Mouse (Mus musculus): ENCODE measurements at regions not wholly inside any gene's neighbourhood (a gene's known extent, or its start where the extent isn't known, plus 50 kb on each side); places are given as distances from the start of the nearest gene placed in this dataset.

DNA sequence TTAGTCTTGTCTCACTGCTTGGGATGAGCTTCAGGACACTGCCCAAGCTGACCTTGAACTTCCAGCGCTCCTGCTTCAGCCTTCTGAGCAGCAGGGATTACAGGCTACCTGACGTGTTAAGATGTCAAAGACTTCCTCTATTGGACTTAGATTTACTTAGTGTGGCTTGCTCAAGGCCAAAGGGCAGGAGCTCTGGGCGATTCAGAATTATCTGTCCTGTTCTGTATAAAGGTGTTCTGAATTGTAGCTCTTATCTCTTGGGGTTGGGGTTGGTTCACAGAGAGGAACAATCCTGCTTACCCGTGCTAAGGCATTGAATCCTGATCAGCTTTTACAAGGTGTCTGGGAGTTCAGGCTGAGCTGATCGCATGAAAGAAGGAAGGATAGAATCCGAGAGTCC, 449.3 kb upstream of the Mgmt start:
- no peak for DNase-seq (ENCODE audit: low read depth)

GRCm38 (mm10) chr7:136449286-136449685, 445.1 kb upstream of the Mgmt start:
- DNase-seq (ENCODE audit: low read depth), result no peak

DNA sequence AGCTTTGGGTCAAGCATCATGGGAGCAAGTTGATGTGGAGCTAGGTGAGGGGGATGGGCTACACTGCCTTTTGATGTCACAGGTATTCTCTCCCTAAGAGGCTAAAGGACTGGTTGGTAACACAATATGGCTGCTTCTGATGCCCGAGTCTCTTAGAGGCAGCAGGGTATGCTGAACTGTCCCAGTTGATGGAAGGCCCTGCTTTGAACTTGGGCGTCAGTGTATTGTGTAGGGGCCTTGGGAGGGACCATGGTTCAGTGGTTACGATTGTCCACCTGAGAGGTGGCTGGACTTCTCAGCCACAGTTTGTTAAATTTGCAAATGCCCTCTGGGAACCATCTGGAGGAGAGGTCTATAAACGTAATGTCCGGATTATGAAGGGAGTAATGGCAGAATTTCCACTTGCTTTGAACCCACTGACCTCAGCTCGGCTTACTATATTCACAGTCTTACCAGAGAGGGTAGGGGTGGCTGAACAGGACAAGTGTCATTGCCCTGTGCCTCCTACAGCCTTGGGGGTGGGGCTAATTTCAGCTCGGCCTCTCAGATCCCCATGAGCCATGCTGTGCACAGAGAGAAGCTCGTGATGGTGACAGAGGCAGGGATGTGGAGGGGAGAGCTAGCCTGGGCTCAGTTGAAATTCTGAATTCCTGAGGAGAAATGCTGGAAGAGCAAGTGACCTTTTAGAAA, 442.6 kb upstream of the Mgmt start:
- DNase-seq (ENCODE audit: low read depth), result no peak

DNA sequence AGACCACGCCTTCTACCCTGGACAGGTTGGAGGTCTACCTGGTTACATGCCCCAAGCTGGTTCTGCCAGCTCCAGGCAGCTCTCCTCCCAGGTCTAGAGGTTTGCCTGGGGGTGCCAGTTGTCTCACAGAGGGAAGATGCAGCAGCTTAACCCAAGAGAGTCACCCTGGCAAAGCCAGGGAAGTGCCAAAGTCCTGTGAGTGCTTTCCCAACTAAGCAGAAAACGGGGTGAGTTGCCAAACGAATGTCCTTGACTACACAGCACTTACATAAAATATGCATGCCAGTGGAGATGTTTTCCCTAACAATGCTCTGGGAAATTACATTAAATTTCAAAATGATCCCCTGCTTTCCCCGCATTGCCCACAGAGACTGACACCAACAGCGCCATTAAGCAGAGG, 441.9 kb upstream of the Mgmt start:
- no peak for DNase-seq (ENCODE audit: low read depth)

- no peak for DNase-seq (ENCODE audit: low read depth)
These were observed 437.2 kb upstream of the Mgmt start for GRCm38 (mm10) chr7:136457171-136457570.

DNA sequence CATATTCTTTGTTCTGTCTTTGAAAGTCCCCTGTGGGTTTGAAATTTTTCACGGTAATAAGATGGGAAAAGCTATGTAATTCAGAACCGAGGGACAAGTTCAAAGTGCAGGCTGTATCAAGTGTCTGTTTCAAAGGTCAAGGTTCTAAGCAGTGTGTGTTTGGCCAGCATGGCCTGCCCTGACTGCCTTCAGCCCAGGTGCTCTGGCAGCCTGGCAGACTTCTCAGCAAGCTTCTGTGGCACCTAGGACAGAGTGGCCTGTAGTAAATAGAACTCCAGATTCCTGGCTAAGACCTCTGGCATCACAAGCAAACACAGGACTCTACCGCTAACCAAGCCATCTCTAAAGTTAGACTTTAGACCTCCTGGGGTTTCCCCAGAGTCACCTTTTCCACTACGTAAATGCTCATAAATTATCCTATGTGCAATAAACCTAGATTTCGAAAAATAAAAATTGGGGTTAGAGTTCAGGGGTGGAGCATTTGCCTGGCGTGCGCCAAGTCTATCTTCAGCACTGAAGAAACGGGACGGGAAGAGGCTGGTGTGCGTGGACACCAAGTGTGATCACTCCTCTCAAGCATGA, 436.5 kb upstream of the Mgmt start:
- DNase-seq (ENCODE audit: low read depth), result no peak

GRCm38 (mm10) chr7:136477135-136477534, 417.3 kb upstream of the Mgmt start:
- DNase-seq (ENCODE audit: low read depth), result no peak

DNA sequence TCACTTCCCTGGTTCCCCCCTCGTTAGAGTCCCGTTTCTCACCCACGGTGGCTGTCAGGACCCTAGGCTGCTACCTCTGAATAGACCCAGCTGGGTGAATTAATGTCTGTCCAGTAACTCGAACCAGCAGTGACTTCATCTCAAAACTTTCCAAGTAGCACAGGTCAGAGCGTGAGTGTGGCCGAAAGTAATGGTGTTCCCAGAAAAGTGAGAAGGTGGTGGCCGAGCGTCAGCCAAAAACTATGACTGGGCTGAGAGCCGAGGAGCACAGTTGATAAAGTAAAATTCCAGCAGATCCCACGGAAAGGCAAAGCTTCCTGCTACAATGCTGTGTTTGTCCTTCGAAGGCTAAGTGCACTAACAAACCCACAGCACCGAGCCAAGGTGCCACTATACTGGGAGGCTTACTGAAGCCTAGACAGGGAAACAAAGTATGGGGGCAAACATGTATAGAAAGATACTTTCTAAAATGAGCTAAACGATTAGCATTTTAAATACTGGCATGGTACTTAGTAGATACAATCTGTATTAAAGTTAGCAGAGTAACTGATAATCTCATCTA, 413.7 kb upstream of the Mgmt start:
- DNase-seq (ENCODE audit: low read depth), result no peak

- DNase-seq (ENCODE audit: low read depth), result no peak
These were observed 411.2 kb upstream of the Mgmt start for GRCm38 (mm10) chr7:136483237-136483636.

DNA sequence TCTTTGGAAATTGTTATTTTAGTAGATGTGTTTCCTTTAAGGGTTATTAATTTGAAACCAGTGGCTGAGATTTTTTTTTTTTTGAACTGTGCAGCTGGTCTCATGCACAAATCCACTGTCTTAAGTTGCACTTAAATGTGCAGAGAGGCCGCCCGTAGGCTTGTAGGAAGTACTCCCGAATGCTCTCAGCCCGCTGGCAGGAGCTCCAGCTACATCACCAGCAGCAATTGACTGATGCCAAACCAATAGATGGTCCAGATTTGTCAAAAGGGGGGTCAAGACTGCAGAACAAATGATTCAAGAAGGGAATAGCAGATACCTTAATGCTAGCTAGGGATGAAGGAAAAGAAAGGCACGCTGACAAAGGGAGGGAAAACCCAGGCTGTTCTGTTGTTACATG, 406.9 kb upstream of the Mgmt start:
- no peak for DNase-seq (ENCODE audit: low read depth)

GRCm38 (mm10) chr7:136494862-136495261, 399.6 kb upstream of the Mgmt start:
- DNase-seq (ENCODE audit: low read depth), result no peak

DNA sequence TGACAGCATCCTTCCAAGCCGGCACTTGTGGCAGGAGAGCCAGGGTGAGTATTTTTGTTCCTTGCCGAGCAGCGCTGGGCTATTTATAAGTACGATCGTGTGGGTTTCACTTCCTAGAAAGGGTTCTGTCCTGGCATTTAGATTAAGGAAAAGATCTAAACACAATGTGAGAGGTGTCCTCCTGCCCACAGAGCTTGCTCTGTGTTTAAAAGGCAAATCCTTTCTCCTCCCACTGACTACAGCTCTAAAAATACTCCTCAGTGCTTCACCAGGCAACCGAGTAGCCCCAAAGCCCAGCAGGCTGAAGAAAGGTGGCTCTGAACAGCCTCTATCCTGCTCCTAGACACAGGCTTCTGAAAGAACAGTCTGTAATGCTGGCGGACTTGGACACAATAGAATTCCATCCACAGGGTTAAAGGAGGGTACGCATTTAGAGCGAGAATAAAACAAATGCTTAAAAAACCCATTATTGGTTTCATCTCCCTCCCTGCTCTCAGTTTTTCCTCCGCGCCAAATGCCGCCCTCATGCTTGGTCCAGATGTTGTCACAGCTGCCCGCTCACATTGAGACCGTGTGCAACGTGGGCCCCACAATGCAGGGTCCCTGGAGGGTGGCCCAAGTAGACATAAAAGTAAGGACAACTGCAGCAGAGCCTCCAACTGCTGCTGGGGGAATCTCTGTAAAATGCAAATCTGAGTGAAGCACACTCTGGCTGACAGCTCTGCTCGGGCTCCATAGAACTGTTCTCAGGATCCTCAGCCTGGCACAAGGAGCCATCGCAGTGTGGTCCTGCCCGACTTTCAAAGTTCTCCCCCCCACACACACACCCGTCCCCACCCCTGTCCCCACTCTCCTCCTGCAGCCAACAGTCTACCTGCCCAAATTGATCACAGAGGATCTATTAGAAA, 397.8 kb upstream of the Mgmt start:
- no peak for DNase-seq (ENCODE audit: low read depth)

DNA sequence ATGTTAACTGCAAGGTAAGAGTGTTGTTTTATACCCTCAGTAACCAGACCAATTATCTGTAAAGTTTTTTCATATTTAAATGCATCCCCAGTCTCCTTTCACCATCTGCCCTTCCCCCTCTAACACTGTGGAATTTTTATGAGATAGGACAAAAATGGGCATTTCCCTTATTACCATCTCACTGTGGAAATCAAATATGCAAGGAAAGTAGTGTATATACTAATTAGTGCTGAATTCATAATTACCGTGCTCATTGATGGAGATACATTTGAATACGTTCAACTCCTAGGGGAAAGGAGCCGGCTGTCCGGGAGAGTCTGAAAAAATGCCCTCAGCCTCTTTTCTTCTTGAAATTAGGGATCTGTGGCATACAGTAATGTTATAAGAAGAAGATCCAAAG, 394.4 kb upstream of the Mgmt start:
- no peak for DNase-seq (ENCODE audit: low read depth)

GRCm38 (mm10) chr7:136501094-136501493, 393.3 kb upstream of the Mgmt start:
- DNase-seq (ENCODE audit: low read depth), result no peak

GRCm38 (mm10) chr7:136501855-136502847, 392.3 kb upstream of the Mgmt start:
- DNase-seq (ENCODE audit: low read depth), result no peak

DNA sequence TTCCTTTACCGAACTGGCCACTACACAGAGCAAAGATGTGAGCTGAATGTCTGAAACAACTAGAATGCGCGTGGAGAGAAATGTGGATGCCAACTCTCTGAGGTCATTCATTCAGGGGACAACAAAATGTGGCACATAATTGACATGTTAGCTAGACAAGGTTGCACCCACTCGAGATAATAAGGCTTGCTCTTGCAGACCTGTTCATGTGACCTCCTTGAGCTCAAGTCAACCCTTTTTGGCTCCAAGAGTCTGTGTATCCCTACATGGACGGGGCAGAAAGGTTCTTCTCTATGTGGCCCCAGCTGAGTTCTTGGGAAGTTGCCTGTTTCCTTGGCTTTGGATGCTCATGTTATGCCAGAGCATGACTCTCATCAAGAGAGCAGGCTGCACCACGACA, 383.0 kb upstream of the Mgmt start:
- DNase-seq (ENCODE audit: low read depth), result no peak

- no peak for DNase-seq (ENCODE audit: low read depth)
These were observed 379.0 kb upstream of the Mgmt start for GRCm38 (mm10) chr7:136515376-136515775.

- DNase-seq (ENCODE audit: low read depth), result no peak
These were observed 368.6 kb upstream of the Mgmt start for GRCm38 (mm10) chr7:136525821-136526220.

DNA sequence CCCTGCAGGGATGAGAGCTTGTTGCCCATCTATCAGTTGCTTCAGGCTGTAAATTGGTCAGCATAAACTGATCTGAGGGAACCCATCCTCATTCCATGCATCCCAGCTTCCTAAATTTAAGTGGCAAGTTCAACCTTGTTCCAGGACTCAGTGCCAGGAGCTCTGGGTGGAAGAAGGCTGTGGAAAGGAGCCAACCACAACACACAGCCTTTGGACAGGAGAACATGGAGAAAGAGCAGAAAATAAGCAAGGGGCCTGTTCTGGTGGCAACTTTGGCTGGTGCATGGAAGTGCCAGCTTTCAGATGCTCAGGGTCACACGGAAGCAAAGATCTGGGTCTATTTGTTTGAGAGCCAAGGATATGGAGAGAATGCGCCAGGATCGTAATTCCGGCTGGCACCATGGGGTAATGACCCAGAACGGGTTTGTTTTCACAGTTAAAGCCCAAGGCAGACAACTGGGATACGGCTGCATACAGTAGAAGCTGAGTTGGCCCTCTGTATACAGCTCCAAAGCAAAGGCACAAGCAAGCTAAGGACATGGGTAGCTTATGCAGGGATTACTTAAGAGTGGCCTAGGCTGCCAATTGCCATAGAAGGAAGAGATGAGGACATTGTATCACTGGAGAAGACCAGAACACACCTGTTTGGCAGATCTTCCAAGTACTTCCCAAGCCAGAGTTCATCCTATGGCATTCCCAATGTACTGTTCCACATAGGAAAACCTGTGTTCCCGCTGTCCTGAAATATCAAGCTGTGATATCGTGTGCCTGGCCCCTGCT, 364.2 kb upstream of the Mgmt start:
- DNase-seq (ENCODE audit: low read depth), result no peak

GRCm38 (mm10) chr7:136531301-136531700, 363.1 kb upstream of the Mgmt start:
- no peak for DNase-seq (ENCODE audit: low read depth)

Data from induced T-regulatory cell, adult 2 months (primary cell).